In genomic region chr5:65217305-65218269, GRCm38 (mm10) we compare ENCODE assay signal across 22 mouse cellular contexts. TPM values are rescaled to one million over a fixed set of nuclear protein-coding genes. Genes with fewer than 3 reads are reported as not detected.
DNase-seq lines count a peak whose midpoint lies in the region; ATAC-seq lines count a peak whose summit lies in the region.
"Had no signal": no experiment of that assay in that cellular context is flagged by ENCODE, and none has a peak within 500 bp of the region (broad histone marks: within the 10 kb centered on the region; RNA-seq: fewer than 3 reads in every experiment).

No protein-coding gene starts in this region.

- ATAC-seq in inflammation-experienced regulatory T-cells, adult 6 months: peak; percentile 87
- ATAC-seq: forebrain, embryonic 14.5 days; intestine, embryonic 16.5 days; liver, embryonic 12.5 days; Patski had no signal

- peak; percentile 17 for DNase-seq in heart, adult 11 months
- DNase-seq in heart, postnatal 25 days (ENCODE audit: low spot score): no peak
- peak; percentile 65 for DNase-seq in thymus, postnatal 0 days (ENCODE audit: low spot score)
- no peak for DNase-seq in thymus, postnatal 10 days (ENCODE audit: low spot score in 2 of 2)
- peak; percentile 13 for DNase-seq in thymus, postnatal 25 days
- DNase-seq in right cerebral cortex, postnatal 14 days: no peak
- DNase-seq in frontal cortex, postnatal 25 days (ENCODE audit: low spot score in 2 of 2): no peak
- DNase-seq: adrenal gland, adult 8-10 months; cerebellum, adult 2 months; cerebellum, postnatal 36 days; gastrocnemius, postnatal 10 days; heart, postnatal 14 days; kidney, adult 9 months; kidney, postnatal 36 days; lung, adult 18-20 months; lung, postnatal 10 days; spleen, adult 18-20 months had no signal

- intact Hi-C loops in heart, postnatal 25 days (cut with DNase I): loop anchor here (10.0 kb wide), 1 partner anchor 333 kb away; no protein-coding TSS in a partner anchor

RNA-seq across cellular contexts. Expression of gene Wdr19, which starts 18.1 kb away (rescaled TPM):
- total RNA-seq in heart, postnatal 25 days (2021): 1 to 10 TPM; 2.1 TPM
- polyA plus RNA-seq in thymus, postnatal 0 days (2015; fragmentation: Nextera tagmentation; extraction: Ambion mirVana): 2.9 and 3.1 TPM in 2 replicates
- 1 to 10 TPM; 2.0 to 6.5 (median 3.3) TPM for polyA plus RNA-seq in inflammation-experienced regulatory T-cells, adult 6 months (2017; shearing (Covaris generic))

Comparison
In these comparisons a context has a peak if more than half of its experiments do, and no peak if none do; other contexts are left out.
1. DNase-seq: peak in heart, adult 11 months (single experiment), thymus, postnatal 0 days (single experiment) and thymus, postnatal 25 days (single experiment); none in heart, postnatal 25 days (single experiment), thymus, postnatal 10 days (0 of 2), right cerebral cortex, postnatal 14 days (single experiment) and frontal cortex, postnatal 25 days (0 of 2).